Mouse (Mus musculus): Measurements from ENCODE around the gene Abat. TPM values are rescaled to one million over a fixed set of nuclear protein-coding genes. Genes with fewer than 3 reads are reported as not detected.

The Abat gene
- total RNA-seq, 2 experiments from 2014 or later: 134 to 137 TPM

GRCm38 (mm10) chr16:8585056-8585455 is 71.8 kb downstream of the Abat start:
- Histone ChIP-seq H3K27ac (no peak overlapping the region), H3K4me3 (no peak overlapping the region)
- TF ChIP-seq CTCF (conservative IDR thresholded peaks at IDR 0.05): no peak
- DNase-seq (ENCODE audit: low spot score in 2 of 2): no peak

GRCm38 (mm10) chr16:8595411-8595810 is 82.2 kb downstream of the Abat start:
- Histone ChIP-seq H3K27ac (no peak overlapping the region), H3K4me3 (no peak overlapping the region)
- peak; percentile 78 to 79 for DNase-seq (ENCODE audit: low spot score in 2 of 2)
- TF ChIP-seq CTCF (conservative IDR thresholded peaks at IDR 0.05): no peak

GRCm38 (mm10) chr16:8596336-8596735 is 83.1 kb downstream of the Abat start:
- Histone ChIP-seq H3K4me3 (no peak overlapping the region), H3K27ac (no peak overlapping the region)
- peak in 1 of 2 experiments; percentile 44 for DNase-seq (ENCODE audit: low spot score in 2 of 2)
- TF ChIP-seq CTCF (conservative IDR thresholded peaks at IDR 0.05): no peak

GRCm38 (mm10) chr16:8597516-8597915 is 84.3 kb downstream of the Abat start:
- Histone ChIP-seq H3K4me3 (no peak overlapping the region), H3K27ac (no peak overlapping the region)
- TF ChIP-seq CTCF (conservative IDR thresholded peaks at IDR 0.05): no peak
- DNase-seq (ENCODE audit: low spot score in 2 of 2): no peak

- no peak for TF ChIP-seq CTCF (conservative IDR thresholded peaks at IDR 0.05)
- Histone ChIP-seq H3K4me3 (no peak overlapping the region), H3K27ac (no peak overlapping the region)
- DNase-seq (ENCODE audit: low spot score in 2 of 2): no peak
Observed at GRCm38 (mm10) chr16:8603789-8604188, 90.6 kb downstream of the Abat start.

GRCm38 (mm10) chr16:8610397-8610796 is 97.2 kb downstream of the Abat start:
- no peak for TF ChIP-seq CTCF (conservative IDR thresholded peaks at IDR 0.05)
- no peak for DNase-seq (ENCODE audit: low spot score in 2 of 2)
- no peak overlapping the region for H3K27ac ChIP-seq

GRCm38 (mm10) chr16:8612214-8613005 is 99.2 kb downstream of the Abat start:
- TF ChIP-seq CTCF (conservative IDR thresholded peaks at IDR 0.05): no peak
- Histone ChIP-seq H3K4me3 (no peak overlapping the region), H3K27ac (no peak overlapping the region)
- DNase-seq (ENCODE audit: low spot score in 2 of 2): no peak

More at GRCm38 (mm10) chr16:8610397-8610796, 97.2 kb downstream of the Abat start:
- no peak overlapping the region for H3K4me3 ChIP-seq

GRCm38 (mm10) chr16:8613039-8613438 is 99.8 kb downstream of the Abat start:
- no peak overlapping the region for H3K27ac ChIP-seq
- H3K4me3 ChIP-seq: no peak overlapping the region
- TF ChIP-seq CTCF (conservative IDR thresholded peaks at IDR 0.05): no peak
- no peak for DNase-seq (ENCODE audit: low spot score in 2 of 2)

GRCm38 (mm10) chr16:8613447-8613846 is 100.2 kb downstream of the Abat start:
- no peak overlapping the region for H3K4me3 ChIP-seq
- H3K27ac ChIP-seq: no peak overlapping the region
- no peak for DNase-seq (ENCODE audit: low spot score in 2 of 2)
- no peak for TF ChIP-seq CTCF (conservative IDR thresholded peaks at IDR 0.05)

GRCm38 (mm10) chr16:8619659-8620314 is 106.6 kb downstream of the Abat start:
- no peak for DNase-seq (ENCODE audit: low spot score in 2 of 2)
- Histone ChIP-seq H3K4me3 (no peak overlapping the region), H3K27ac (no peak overlapping the region)
- no peak for TF ChIP-seq CTCF (conservative IDR thresholded peaks at IDR 0.05)

GRCm38 (mm10) chr16:8620315-8621115 is 107.3 kb downstream of the Abat start:
- no peak for TF ChIP-seq CTCF (conservative IDR thresholded peaks at IDR 0.05)
- H3K4me3 ChIP-seq: no peak overlapping the region
- no peak for DNase-seq (ENCODE audit: low spot score in 2 of 2)
- H3K27ac ChIP-seq: no peak overlapping the region

GRCm38 (mm10) chr16:8630419-8630818 is 117.2 kb downstream of the Abat start:
- no peak for DNase-seq (ENCODE audit: low spot score in 2 of 2)
- H3K4me3 ChIP-seq: no peak overlapping the region
- TF ChIP-seq CTCF (conservative IDR thresholded peaks at IDR 0.05): no peak
- H3K27ac ChIP-seq: no peak overlapping the region

GRCm38 (mm10) chr16:8631428-8631827 is 118.2 kb downstream of the Abat start:
- no peak for DNase-seq (ENCODE audit: low spot score in 2 of 2)
- no peak for TF ChIP-seq CTCF (conservative IDR thresholded peaks at IDR 0.05)
- no peak overlapping the region for H3K4me3 ChIP-seq
- H3K27ac ChIP-seq: no peak overlapping the region
